Mouse (Mus musculus) megakaryocyte-erythroid progenitor cell, adult 5-6 weeks (primary cell): Measurements from ENCODE around the gene Snx30. TPM values are rescaled to one million over a fixed set of nuclear protein-coding genes. Genes with fewer than 3 reads are reported as not detected.
A peak's percentile ranks its signal among the peaks of the same experiment; 100 is the strongest.

Source experiments
- ATAC-seq: replicated peaks from 2 replicates; pipeline ENCODE4 v1.8.0; 2016; ENCODE audit warnings: mild to moderate bottlenecking, inconsistent platforms; ENCODE audit not compliant: severe bottlenecking, poor library complexity, low FRiP score, low TSS enrichment
- total RNA-seq, 2 experiments: library from RNA; stranded (forward) in 1 of 2; stranded (reverse) in 1 of 2; fragments of 200-1000, 215-1000 nt in 1 of 2; fragments of >200 nt in 1 of 2; fragmentation: Nextera tagmentation in 1 of 2; gene quantifications; 2 replicates each; pipeline ENCODE4 v1.2.3; 2014 to 2017

Gene Snx30
- 6.6 and 11.2 TPM in 2 replicates for total RNA-seq (2014; fragmentation: Nextera tagmentation)
- 4.9 and 13.2 TPM in 2 replicates for total RNA-seq (2017)

DNA sequence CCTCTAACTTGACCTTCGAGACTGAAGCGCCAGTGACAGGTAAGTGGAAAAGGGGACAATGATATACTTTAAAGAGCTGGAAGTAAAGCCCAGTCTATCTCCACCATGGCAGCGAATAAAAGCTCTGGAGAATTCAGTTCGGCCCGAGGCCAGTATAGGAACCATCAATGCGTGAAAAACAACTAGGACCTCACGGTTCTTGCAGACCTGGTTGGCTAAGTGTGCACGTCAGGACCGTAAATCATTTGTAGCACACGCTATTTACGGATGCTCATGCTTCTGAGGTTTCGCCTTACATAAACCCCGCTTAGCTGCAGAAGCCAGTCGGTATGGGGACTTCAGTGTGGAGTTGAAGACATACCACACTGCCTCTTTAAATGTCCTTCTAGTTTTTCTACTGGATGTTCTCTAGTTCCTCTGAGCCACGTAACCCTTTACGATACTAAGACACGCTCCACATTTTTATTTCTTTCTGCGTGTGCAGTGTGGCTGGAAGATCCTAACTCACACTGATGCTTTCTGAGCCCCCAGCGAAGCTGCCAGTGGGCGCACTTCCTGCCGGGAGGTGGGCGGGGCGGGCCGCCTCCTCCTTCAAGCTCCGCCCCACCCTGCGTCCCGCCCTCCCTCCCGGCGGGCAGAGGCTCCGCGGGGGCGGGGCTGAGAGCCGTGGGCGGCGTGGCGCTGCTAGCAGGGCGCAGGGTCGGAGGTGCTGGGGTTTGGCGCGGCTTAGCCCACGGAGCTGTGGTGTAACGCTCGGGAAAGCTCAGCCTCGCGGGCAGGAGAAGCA lies at the start of gene Snx30:
Gene Snx30 (plus strand): TSS at position 660 of the 787 bp plus-strand sequence.
- peak; percentile 56 for ATAC-seq

- peak; percentile 93 for ATAC-seq
These were observed 49.1 kb upstream of the Snx30 start for GRCm38 (mm10) chr4:59756332-59757082.

- no peak for ATAC-seq
These were observed 47.9 kb upstream of the Snx30 start for GRCm38 (mm10) chr4:59757452-59758435.

GRCm38 (mm10) chr4:59760016-59760415 lies 45.6 kb upstream of the Snx30 start:
- no peak for ATAC-seq

GRCm38 (mm10) chr4:59760636-59761364 lies 44.8 kb upstream of the Snx30 start:
- ATAC-seq = 0 out of 2 replicates have a peak, but pooled peaks have one; percentile 46

GRCm38 (mm10) chr4:59761365-59761729 lies 44.3 kb upstream of the Snx30 start:
- ATAC-seq = no peak

DNA sequence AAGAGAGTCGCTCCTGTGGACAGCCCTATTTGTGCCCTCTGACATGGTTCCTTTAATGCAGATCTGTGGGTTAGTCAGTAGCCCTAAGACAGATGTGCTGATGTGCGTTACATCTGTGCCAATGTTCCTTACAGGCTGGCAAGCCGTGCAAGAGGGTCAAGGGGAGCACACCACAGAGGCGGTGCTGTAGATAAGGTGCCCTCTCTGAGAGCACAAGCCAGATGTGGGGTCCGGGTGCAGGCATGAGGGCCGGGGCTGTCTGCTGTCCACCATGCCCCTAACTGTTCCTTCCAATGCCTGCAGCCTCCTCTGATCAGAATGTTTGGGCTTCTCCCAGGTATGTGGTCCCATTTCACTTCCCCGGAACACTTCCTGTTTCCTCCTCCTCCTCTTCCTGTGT lies 40.7 kb upstream of the Snx30 start:
- ATAC-seq = peak; percentile 45

GRCm38 (mm10) chr4:59765385-59766005 lies 40.1 kb upstream of the Snx30 start:
- ATAC-seq = no peak

GRCm38 (mm10) chr4:59767717-59768116 lies 37.9 kb upstream of the Snx30 start:
- ATAC-seq = no peak

DNA sequence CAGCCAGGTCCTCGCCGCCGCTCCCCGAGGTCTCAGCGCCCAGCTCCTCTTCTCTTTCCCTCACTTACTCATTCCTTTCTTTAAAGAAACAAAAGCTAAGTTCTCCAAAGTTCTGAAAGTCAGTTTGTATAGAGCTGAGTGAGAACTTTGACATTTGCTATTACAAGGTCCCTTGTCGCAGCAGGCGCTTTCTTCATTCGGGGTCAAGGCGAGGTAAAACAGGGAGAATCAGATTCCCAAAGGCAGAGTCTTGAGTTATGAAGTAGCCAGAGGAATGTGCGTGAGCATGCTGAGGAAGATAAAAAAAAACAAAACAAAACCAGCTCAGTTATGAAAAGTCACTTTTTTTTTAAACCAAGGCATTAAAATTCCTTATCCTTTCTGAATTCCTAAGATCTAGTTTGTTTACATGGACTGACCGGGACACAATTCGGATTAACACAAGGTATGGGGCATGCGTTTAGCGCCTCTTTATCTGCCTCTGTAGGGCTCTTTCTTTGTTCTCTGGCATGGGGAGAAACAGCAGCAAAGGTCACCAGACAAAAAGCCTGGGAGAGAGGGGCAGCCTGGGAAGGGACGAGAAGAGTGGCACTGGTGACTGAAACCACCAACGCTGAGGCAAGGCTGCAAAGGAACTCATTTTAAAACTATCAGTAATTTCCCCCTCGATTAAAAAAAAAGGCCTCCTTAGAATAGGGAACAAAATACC lies 33.3 kb upstream of the Snx30 start:
- ATAC-seq = no peak

- ATAC-seq = no peak
These were observed 27.8 kb upstream of the Snx30 start for GRCm38 (mm10) chr4:59777828-59778227.

- no peak for ATAC-seq
These were observed 25.1 kb upstream of the Snx30 start for GRCm38 (mm10) chr4:59780568-59780967.

DNA sequence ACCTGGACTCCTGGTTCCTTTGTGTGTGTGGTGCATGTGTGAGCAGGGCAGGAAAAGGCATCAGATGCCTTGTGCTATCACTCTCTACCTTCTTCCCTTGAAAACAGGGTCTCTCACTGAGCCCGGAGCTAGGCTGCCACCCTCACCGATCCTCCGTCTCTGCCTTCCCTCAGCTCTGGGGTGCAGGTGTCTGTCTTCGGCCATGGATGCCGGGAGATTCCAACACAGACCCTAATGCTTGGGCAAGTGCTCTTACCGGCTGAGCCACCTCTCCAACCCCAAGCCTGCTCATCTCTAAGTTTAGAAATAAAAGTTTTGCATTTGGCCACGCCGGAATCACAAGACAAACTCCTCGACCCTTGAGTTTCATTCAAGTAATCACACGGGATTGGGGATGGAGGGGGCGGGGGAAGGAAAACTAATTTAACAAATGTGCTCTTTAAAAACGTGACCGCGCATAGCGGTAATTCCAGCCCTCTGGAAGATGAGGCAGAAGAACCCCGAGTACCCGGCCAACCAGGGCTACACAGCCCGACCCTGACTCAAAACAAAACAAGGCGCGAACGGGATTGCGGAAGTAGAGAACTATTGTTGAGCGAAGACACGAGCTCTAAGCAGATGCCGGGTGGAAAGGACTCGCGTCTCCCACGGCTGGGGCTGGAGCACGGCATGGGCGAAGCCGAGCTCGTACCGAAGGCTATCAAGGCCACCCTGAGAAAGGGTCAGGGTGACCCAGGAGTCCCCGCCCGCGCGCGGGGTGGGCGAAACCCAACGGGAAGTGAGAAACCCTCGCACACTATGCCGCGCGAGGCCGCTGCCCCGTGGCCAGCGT lies 22.6 kb upstream of the Snx30 start:
- ATAC-seq = peak; percentile 23

DNA sequence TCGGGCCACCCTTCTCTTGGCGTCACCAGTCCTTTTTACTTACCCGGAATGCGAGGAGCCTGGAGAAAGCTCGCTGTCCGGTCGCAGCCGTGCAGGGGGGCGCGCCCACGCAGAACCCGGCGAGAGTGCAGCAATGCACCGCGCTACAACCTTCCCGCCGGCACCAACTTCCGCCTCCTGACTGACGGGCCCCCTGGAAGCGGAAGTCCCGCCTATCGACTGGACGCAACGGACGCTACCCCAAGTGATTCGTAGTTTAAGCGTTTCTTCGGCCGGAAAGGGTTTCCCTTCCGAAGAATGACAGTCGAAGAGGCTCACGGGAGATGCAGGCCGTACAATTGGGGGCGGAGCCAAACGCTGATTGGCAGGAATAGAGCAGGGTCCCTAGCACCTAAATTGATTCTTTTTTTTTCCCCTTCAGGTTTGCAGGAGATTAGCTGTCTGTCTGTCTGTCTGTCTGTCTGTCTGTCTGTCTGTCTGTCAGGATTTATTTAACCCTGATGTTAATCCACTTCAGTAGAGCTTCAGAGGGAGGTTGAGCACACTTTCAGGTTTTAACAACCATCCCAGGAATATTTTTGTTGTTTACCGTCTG lies 21.9 kb upstream of the Snx30 start:
- ATAC-seq = peak; percentile 97

DNA sequence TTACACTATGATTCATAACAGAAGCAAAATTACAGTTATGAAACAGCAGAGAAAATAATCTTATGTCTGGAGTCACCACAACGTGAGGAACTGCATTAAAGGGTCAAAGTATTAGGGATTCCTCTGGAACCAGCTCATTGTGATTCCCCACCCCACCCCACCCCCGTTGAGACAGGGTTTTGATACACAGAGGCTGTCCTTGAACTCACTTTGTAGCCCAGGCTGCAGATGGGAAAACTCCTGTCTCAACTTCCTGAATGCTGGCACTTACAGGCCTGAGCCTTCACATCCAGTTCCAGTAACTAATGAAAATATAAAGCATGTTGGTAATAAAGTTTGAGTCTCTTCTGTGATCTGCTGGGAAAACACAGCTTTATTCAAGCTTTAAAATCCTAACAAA lies 20.2 kb upstream of the Snx30 start:
- ATAC-seq = no peak

DNA sequence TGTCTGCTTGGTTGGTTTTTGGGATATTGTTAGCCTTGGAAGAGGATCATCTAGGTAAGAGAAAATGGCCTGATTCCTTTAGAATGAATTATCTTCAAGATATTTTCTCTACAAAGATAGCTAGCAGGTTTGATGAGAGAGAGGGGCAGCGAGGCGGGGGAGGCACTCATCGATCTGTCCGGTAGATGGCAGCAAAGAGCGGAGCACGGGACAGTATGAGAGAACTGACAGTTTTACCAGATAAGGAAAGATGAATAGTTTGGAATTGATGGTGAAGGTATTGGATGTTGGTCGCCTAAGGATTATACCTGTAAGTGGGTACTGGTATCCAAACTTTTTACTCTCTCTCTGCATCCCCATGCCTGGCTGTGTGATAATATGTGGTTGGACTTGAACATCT lies 19.0 kb upstream of the Snx30 start:
- ATAC-seq = no peak

- ATAC-seq = no peak
These were observed 18.5 kb upstream of the Snx30 start for GRCm38 (mm10) chr4:59787126-59787525.
